Mouse (Mus musculus): ENCODE results near the gene Vps11. TPM values are rescaled to one million over a fixed set of nuclear protein-coding genes. Genes with fewer than 3 reads are reported as not detected.
"Not testable (repeated sequence)": the region's sequence is repeated elsewhere in the genome, so short reads cannot be mapped to it uniquely, and the experiment has no call there.

Vps11 gene
- polyA plus RNA-seq, 1 experiment from 2014 or later = 30.5 TPM

- no peak for DNase-seq (ENCODE audit: low spot score)
Observed at GRCm38 (mm10) chr9:44336093-44336406, 25.4 kb downstream of the Vps11 start.

GRCm38 (mm10) chr9:44335331-44336092 is 26.0 kb downstream of the Vps11 start:
- peak; percentile 28 for DNase-seq (ENCODE audit: low spot score)

DNA sequence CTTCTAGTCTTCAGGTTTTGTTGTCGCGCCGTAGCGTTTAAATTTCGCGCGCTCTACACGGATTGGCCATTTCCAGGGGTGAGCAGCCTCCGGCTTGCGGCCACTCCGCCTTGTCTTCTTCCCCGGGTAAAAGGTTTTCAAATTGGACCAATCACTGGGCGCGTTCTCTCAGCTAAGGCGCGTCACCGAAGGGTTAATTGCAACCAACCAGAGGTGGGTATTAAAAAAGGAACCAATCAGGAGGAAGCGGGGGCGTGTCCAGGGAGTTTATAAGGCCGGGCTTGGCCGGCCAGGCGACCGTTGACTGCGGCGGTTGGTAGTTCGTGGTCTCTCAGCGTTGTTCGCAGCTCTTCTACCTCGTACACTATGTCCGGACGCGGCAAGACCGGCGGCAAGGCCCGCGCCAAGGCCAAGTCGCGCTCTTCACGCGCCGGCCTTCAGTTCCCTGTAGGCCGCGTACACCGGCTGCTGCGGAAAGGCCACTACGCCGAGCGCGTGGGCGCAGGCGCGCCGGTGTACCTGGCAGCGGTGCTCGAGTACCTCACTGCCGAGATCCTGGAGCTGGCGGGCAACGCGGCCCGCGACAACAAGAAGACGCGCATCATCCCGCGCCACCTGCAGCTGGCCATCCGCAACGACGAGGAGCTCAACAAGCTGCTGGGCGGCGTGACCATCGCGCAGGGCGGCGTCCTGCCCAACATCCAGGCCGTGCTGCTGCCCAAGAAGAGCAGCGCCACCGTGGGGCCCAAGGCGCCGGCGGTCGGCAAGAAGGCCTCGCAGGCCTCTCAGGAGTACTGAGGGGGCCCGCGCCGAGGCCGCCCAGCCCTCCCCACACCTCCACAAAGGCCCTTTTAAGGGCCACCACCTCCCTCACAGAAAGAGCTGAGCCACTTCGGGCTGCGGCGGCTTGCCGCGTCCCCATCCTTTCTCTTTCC is 26.8 kb downstream of the Vps11 start, which contains the start of gene H2afx:
TSS of gene H2afx (plus strand) at position 299 of the 935 bp plus-strand sequence.
- DNase-seq (ENCODE audit: low spot score) = peak; percentile 99

- no peak for DNase-seq (ENCODE audit: low spot score)
Observed at GRCm38 (mm10) chr9:44332918-44333638, 28.4 kb downstream of the Vps11 start.

GRCm38 (mm10) chr9:44330736-44331135 is 30.7 kb downstream of the Vps11 start:
- no peak for DNase-seq (ENCODE audit: low spot score)

DNA sequence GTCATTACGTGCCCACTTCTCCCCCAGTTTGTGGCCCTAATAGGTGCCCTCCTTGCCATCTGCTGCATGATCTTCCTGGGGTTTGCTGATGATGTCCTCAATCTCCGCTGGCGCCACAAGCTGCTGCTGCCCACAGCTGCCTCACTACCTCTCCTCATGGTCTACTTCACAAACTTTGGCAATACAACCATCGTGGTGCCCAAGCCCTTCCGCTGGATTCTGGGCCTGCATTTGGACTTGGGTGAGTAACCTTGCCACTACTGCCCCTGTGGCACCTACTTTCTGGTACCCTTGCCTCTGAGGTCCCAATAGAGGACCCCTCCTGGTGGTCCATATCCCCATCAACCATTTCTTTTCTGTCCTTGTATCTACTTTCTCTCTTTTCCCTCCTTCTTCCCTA is 33.5 kb downstream of the Vps11 start:
- no peak for DNase-seq (ENCODE audit: low spot score)

- DNase-seq (ENCODE audit: low spot score) = no peak
Observed at GRCm38 (mm10) chr9:44327064-44327711, 34.3 kb downstream of the Vps11 start.

GRCm38 (mm10) chr9:44326371-44327063 is 35.0 kb downstream of the Vps11 start:
- peak; percentile 81 for DNase-seq (ENCODE audit: low spot score)

- no peak for DNase-seq (ENCODE audit: low spot score)
Observed at GRCm38 (mm10) chr9:44325768-44326370, 35.6 kb downstream of the Vps11 start, which contains the start of gene Dpagt1. TSS of gene Dpagt1 (plus strand) at chr9:44326019.

- DNase-seq (ENCODE audit: low spot score) = not testable (repeated sequence)
Observed at GRCm38 (mm10) chr9:44325032-44325767, 36.3 kb downstream of the Vps11 start.

- no peak for DNase-seq (ENCODE audit: low spot score)
Observed at GRCm38 (mm10) chr9:44324147-44324546, 37.3 kb downstream of the Vps11 start.

DNA sequence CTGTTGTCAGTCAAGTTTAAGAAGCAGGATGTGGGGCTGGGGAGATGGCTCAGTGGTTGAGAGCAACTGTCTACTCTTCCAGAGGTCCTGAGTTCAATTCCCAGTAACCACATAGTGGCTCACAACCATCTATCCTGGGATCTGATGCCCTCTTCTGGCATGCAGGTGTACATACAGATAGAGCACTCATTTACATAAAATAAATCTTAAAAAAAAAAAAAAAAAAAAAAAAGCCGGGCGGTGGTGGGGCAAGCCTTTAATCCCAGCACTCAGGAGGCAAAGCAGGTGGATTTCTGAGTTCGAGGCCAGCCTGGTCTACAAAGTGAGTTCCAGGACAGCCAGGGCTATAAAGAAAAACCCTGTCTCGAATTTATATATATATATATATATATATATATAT is 37.8 kb downstream of the Vps11 start:
- not testable (repeated sequence) for DNase-seq (ENCODE audit: low spot score)

GRCm38 (mm10) chr9:44320799-44321133 is 40.7 kb downstream of the Vps11 start:
- no peak for DNase-seq (ENCODE audit: low spot score)

DNA sequence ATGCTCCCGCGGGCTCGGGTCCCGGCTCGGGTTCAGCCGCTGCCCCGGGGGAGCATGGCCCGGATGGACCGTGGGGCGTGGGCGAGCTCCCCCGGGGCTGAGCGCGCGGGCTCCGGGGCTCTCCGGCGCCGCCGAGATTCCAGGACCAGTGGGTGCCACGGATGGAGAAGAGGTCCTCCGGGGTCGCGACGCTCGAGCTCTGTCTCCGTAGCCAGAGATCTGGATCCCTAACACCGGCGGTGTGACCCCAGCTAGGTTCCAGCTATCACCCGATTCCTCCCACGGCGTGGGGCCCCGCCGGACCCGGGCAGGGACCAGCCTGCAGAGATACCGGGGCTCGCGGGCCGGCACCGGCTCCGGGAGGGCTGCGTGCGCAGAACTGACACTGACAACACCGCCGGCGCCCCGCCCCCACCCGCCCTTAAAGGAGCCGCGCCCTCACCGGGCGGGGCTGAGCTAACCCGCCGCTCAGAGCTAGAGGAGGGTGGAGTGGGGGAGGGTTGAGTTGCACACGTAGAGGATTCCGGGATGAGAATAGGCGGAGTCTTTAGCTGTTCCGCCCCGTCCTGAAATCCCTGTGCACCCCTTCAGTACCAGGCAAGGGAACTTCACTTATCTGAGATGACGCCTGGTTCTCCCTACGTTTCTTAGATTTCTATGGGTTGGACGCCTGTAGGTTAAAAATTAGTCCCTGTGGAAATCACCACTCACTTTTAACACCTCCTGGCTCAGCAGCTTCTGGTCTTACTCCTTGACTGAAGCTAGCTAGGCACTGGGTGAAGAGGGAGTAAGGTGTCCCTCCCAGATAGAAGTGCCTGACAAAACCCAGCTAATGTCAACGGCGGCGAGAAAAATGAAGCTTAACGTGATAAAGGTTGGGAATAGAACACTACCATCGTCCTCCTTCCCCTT is 41.3 kb downstream of the Vps11 start, which contains the start of gene C2cd2l:
TSS of gene C2cd2l (minus strand) at position 399 of the 912 bp plus-strand sequence.
- DNase-seq (ENCODE audit: low spot score) = peak; percentile 91

DNA sequence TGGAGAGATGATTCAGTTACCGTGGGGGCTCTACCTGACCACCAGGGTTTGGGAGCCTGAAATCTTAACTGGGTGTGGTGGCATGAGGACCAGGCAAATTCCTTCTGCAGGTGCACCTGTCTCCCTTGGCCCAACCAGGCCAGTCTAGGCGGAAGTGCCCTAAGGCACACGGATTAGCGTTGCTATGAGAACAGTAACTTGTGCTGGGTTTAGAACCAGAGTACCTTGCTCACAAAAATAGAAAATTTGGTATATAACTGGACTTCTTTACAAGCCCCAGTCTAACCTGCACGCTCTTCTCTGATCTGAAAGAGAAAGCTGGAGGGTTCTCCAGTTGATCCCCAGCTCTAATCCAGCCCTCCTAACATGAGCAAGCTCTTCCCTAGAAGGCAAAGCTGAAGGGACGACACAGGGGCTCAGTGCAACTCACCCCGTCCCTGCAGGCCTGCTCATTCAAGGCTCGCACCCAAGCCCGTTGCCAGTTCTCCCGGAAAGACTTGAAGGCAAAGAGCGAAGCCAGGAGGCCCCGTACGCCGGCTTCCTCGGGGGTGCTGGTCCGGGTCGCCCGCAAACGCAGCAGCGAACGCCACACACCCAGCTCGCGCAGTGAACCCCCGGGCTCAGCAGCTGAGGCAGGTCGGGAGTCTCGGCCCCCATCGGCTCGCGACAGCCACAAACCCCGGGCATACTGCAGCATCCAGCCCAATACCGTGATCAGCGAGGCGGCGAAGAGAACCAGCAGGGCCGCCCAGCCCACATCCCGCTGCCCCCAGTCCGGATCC is 42.2 kb downstream of the Vps11 start:
- peak; percentile 31 for DNase-seq (ENCODE audit: low spot score)

DNA sequence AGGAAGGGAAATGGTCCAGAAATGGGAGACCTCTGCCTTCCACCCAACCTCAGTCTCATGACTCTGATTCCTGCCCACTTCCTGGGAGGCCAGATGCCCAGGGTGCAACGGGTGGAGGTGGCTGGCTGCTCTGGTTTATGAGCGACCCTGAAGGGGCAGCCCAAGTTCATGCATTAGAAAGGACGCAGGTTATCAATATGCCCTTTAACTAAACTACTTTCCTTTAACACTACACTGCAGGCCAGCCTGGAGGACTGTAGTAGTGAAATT is 42.7 kb downstream of the Vps11 start:
- no peak for DNase-seq (ENCODE audit: low spot score)

GRCm38 (mm10) chr9:44318076-44318825 is 43.2 kb downstream of the Vps11 start:
- DNase-seq (ENCODE audit: low spot score) = no peak

Measured in thymus, postnatal 0 days (tissue).